Mouse (Mus musculus) myocyte (in vitro differentiated cells): Measurements from ENCODE around the gene Zranb3.

ENCODE experiments used
- MAX ChIP-seq: IDR thresholded peaks from one replicate; pipeline ENCODE4 v1.6.1; 2011; ENCODE audit warnings: low read depth, mild to moderate bottlenecking, control low read depth
- POLR2A ChIP-seq: IDR thresholded peaks from one replicate; pipeline ENCODE4 v1.6.1; 2011; ENCODE audit warnings: low read depth, mild to moderate bottlenecking, control low read depth, moderate library complexity; ENCODE audit not compliant: insufficient read length

DNA sequence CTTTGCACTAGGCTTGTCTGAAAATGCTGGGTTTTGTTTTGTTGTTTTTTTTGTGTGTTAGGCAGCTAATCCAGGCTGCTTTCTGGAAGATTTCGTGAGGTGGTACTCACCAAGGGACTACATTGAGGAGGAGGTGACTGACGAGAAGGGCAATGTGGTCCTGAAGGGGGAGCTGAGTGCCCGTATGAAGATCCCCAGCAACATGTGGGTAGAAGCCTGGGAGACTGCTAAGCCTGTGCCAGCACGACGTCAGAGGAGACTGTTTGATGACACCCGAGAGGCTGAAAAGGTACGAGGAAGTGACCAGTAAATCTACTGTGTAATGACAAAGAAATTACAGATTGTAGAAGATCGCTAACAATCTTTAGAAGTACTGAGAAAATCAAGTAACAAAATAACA, 165.6 kb downstream of the Zranb3 start:
- TF ChIP-seq MAX, result no peak
- no peak for TF ChIP-seq POLR2A
